Mouse (Mus musculus) liver, embryonic 16.5 days (tissue): ENCODE measurements at regions not wholly inside any gene's neighbourhood (a gene's known extent, or its start where the extent isn't known, plus 50 kb on each side); places are given as distances from the start of the nearest gene placed in this dataset.

Experiments
- ATAC-seq: fragments of 200-750 bp; cut with Nextera tagmentation; 2 replicates; pipeline ENCODE4 v1.8.0; 2017; ENCODE audit warnings: low read depth, mild to moderate bottlenecking, moderate number of reproducible peaks, moderate library complexity
- H3K27ac ChIP-seq: fragments of 300-500 bp; sonication (generic); 2 replicates; pipeline ENCODE4 v1.5.1; 2014; ENCODE audit warnings: mild to moderate bottlenecking, low read length
- H3K27me3 ChIP-seq: fragments of 300-500 bp; sonication (generic); 2 replicates; pipeline ENCODE4 v1.6.1; 2014; ENCODE audit warnings: low read depth, low read length, mixed read lengths; ENCODE audit not compliant: control insufficient read depth, insufficient read depth
- H3K36me3 ChIP-seq: fragments of 300-500 bp; sonication (generic); 2 replicates; pipeline ENCODE4 v1.6.1; 2014; ENCODE audit warnings: mild to moderate bottlenecking; ENCODE audit not compliant: control insufficient read depth, insufficient read depth
- H3K4me1 ChIP-seq: fragments of 300-500 bp; sonication (generic); 2 replicates; pipeline ENCODE4 v1.6.1; 2014; ENCODE audit warnings: low read depth, low read length, mixed read lengths; ENCODE audit not compliant: control insufficient read depth
- H3K4me2 ChIP-seq: fragments of 300-500 bp; sonication (generic); 2 replicates; pipeline ENCODE4 v1.6.1; 2014; ENCODE audit warnings: low read depth, low read length, mixed read lengths
- H3K4me3 ChIP-seq: fragments of 300-500 bp; sonication (generic); 2 replicates; pipeline ENCODE4 v1.5.1; 2014; ENCODE audit warnings: low read depth, mild to moderate bottlenecking, low read length
- H3K9ac ChIP-seq: fragments of 300-500 bp; sonication (generic); 2 replicates; pipeline ENCODE4 v1.6.1; 2014; ENCODE audit warnings: low read depth, low read length
- H3K9me3 ChIP-seq: fragments of 300-500 bp; sonication (generic); replicated peaks from 2 replicates; pipeline ENCODE4 v1.6.1; 2016; ENCODE audit warnings: low read length; ENCODE audit not compliant: control insufficient read depth
- WGBS: fragments of 180-500 bp; shearing (Covaris S2); extraction: QIAGEN DNeasy Blood & Tissue Kit; methylation state at CpG from one replicate; pipeline ENCODE4 v1.1.7; 2014; ENCODE audit not compliant: insufficient replicate concordance; 5-methylcytosine and 5-hydroxymethylcytosine counted together

GRCm38 (mm10) chr8:26226612-26227528 lies 107.5 kb downstream of the Gm45692 start:
- H3K27ac ChIP-seq = no peak overlapping the region
- H3K36me3 ChIP-seq = no peaks in the 10 kb centered on the region
- H3K27me3 ChIP-seq = no peaks in the 10 kb centered on the region
- H3K4me1 ChIP-seq = no peaks in the 10 kb centered on the region
- no peak for ATAC-seq
- 61% methylated on average over 30 of the region's 30 CpGs for WGBS
- no peak overlapping the region for H3K4me3 ChIP-seq
- H3K9ac ChIP-seq = no peak overlapping the region
- no peak overlapping the region for H3K4me2 ChIP-seq
- no peaks in the 10 kb centered on the region for H3K9me3 ChIP-seq

- H3K27me3 ChIP-seq = no peaks in the 10 kb centered on the region
- no peaks in the 10 kb centered on the region for H3K9me3 ChIP-seq
- H3K36me3 ChIP-seq = no peaks in the 10 kb centered on the region
- H3K4me3 ChIP-seq = no peak overlapping the region
- ATAC-seq = no peak
- H3K9ac ChIP-seq = no peak overlapping the region
- H3K4me2 ChIP-seq = no peak overlapping the region
- no peak overlapping the region for H3K27ac ChIP-seq
- WGBS = 46% methylated on average over 5 of the region's 5 CpGs
- H3K4me1 ChIP-seq = no peaks in the 10 kb centered on the region
Observed at GRCm38 (mm10) chr8:26227529-26227895, 108.2 kb downstream of the Gm45692 start.

- Histone ChIP-seq H3K4me2 (no peak overlapping the region), H3K27ac (no peak overlapping the region), H3K27me3 (no peaks in the 10 kb centered on the region), H3K9me3 (no peaks in the 10 kb centered on the region), H3K4me1 (no peaks in the 10 kb centered on the region), H3K36me3 (no peaks in the 10 kb centered on the region), H3K4me3 (no peak overlapping the region), H3K9ac (no peak overlapping the region)
- WGBS = 76% methylated on average over 8 of the region's 8 CpGs
- ATAC-seq = no peak
Observed at GRCm38 (mm10) chr8:26229548-26229947, 110.2 kb downstream of the Gm45692 start.

GRCm38 (mm10) chr8:26239075-26239474 lies 119.7 kb downstream of the Gm45692 start:
- H3K9ac ChIP-seq = no peak overlapping the region
- H3K9me3 ChIP-seq = no peaks in the 10 kb centered on the region
- no peak overlapping the region for H3K4me3 ChIP-seq
- no peaks in the 10 kb centered on the region for H3K27me3 ChIP-seq
- H3K4me2 ChIP-seq = no peak overlapping the region
- no peaks in the 10 kb centered on the region for H3K4me1 ChIP-seq
- ATAC-seq = no peak
- H3K27ac ChIP-seq = no peak overlapping the region
- WGBS = 65% methylated on average over 2 of the region's 2 CpGs
- no peaks in the 10 kb centered on the region for H3K36me3 ChIP-seq

GRCm38 (mm10) chr8:26239604-26240003 lies 120.3 kb downstream of the Gm45692 start:
- Histone ChIP-seq H3K9me3 (no peaks in the 10 kb centered on the region), H3K27me3 (no peaks in the 10 kb centered on the region), H3K36me3 (no peaks in the 10 kb centered on the region), H3K4me3 (no peak overlapping the region), H3K4me1 (no peaks in the 10 kb centered on the region), H3K9ac (no peak overlapping the region), H3K4me2 (no peak overlapping the region), H3K27ac (no peak overlapping the region)
- WGBS = 10% methylated on average over 4 of the region's 4 CpGs
- ATAC-seq = peak; percentile 24; the same call in 1 of the 2 replicates

GRCm38 (mm10) chr8:26243743-26244142 lies 124.4 kb downstream of the Gm45692 start:
- no peak for ATAC-seq
- Histone ChIP-seq H3K27me3 (no peaks in the 10 kb centered on the region), H3K27ac (no peak overlapping the region), H3K4me3 (no peak overlapping the region), H3K36me3 (no peaks in the 10 kb centered on the region), H3K4me1 (no peaks in the 10 kb centered on the region), H3K9me3 (no peaks in the 10 kb centered on the region), H3K9ac (no peak overlapping the region), H3K4me2 (no peak overlapping the region)
- WGBS = 61% methylated on average over 4 of the region's 4 CpGs

- H3K9me3 ChIP-seq = no peaks in the 10 kb centered on the region
- no peaks in the 10 kb centered on the region for H3K27me3 ChIP-seq
- no peaks in the 10 kb centered on the region for H3K36me3 ChIP-seq
- H3K27ac ChIP-seq = no peak overlapping the region
- no peak overlapping the region for H3K4me2 ChIP-seq
- no peaks in the 10 kb centered on the region for H3K4me1 ChIP-seq
- WGBS = 63% methylated on average over 5 of the region's 5 CpGs
- ATAC-seq = no peak
- no peak overlapping the region for H3K4me3 ChIP-seq
- no peak overlapping the region for H3K9ac ChIP-seq
Observed at GRCm38 (mm10) chr8:26244308-26244707, 125.0 kb downstream of the Gm45692 start.

GRCm38 (mm10) chr8:26255191-26255669 lies 135.9 kb downstream of the Gm45692 start:
- H3K9me3 ChIP-seq = no peaks in the 10 kb centered on the region
- ATAC-seq = no peak
- H3K4me2 ChIP-seq = no peak overlapping the region
- H3K27me3 ChIP-seq = no peaks in the 10 kb centered on the region
- H3K36me3 ChIP-seq = no peaks in the 10 kb centered on the region
- no peak overlapping the region for H3K4me3 ChIP-seq
- no peak overlapping the region for H3K9ac ChIP-seq
- no peaks in the 10 kb centered on the region for H3K4me1 ChIP-seq
- WGBS = 28% methylated on average over 6 of the region's 6 CpGs
- H3K27ac ChIP-seq = no peak overlapping the region

GRCm38 (mm10) chr8:26260294-26260693 lies 141.0 kb downstream of the Gm45692 start:
- Histone ChIP-seq H3K27me3 (no peaks in the 10 kb centered on the region), H3K36me3 (no peaks in the 10 kb centered on the region), H3K4me3 (no peak overlapping the region), H3K9ac (no peak overlapping the region), H3K27ac (no peak overlapping the region), H3K4me2 (no peak overlapping the region), H3K4me1 (no peaks in the 10 kb centered on the region), H3K9me3 (no peaks in the 10 kb centered on the region)
- ATAC-seq = no peak
- 46% methylated on average over 5 of the region's 5 CpGs for WGBS
